14 mouse cellular contexts compared by ENCODE assay signal in genomic region chr16:93323172-93323571, GRCm38 (mm10).
"Had no signal": no experiment of that assay in that cellular context is flagged by ENCODE, and none has a peak within 500 bp of the region (broad histone marks: within the 10 kb centered on the region; RNA-seq: fewer than 3 reads in every experiment).

No protein-coding gene starts in this region.

- H3K36me3 ChIP-seq: kidney, embryonic 15.5 days; limb, embryonic 15.5 days; liver, embryonic 12.5 days; midbrain, embryonic 15.5 days had no signal

- DNase-seq: kidney, adult 2 months; kidney, postnatal 25 days; lung, embryonic 14.5 days; lung, postnatal 10 days; lung, postnatal 4 days; retina, postnatal 1 day; right cerebral cortex, postnatal 4 days; spleen, adult 18-20 months; thymus, adult 18-20 months; thymus, postnatal 14 days had no signal

- ATAC-seq: liver, embryonic 12.5 days; midbrain, embryonic 15.5 days had no signal

- H3K4me3 ChIP-seq: kidney, embryonic 15.5 days; limb, embryonic 15.5 days; liver, embryonic 12.5 days; midbrain, embryonic 15.5 days had no signal

- H3K9ac ChIP-seq: kidney, embryonic 15.5 days; limb, embryonic 15.5 days; liver, embryonic 12.5 days; lung, embryonic 14.5 days; midbrain, embryonic 15.5 days had no signal

- H3K4me2 ChIP-seq: kidney, embryonic 15.5 days; limb, embryonic 15.5 days; liver, embryonic 12.5 days; lung, embryonic 14.5 days; midbrain, embryonic 15.5 days had no signal

- H3K4me1 ChIP-seq: kidney, embryonic 15.5 days; limb, embryonic 15.5 days; liver, embryonic 12.5 days; midbrain, embryonic 15.5 days had no signal

- H3K27me3 ChIP-seq: kidney, embryonic 15.5 days; midbrain, embryonic 15.5 days had no signal

- H3K9me3 ChIP-seq: kidney, embryonic 15.5 days; limb, embryonic 15.5 days; liver, embryonic 12.5 days; midbrain, embryonic 15.5 days had no signal

- H3K27ac ChIP-seq: kidney, embryonic 15.5 days; limb, embryonic 15.5 days; liver, embryonic 12.5 days; midbrain, embryonic 15.5 days had no signal
